ENCODE assay signal across 8 mouse cellular contexts in the genomic region with DNA sequence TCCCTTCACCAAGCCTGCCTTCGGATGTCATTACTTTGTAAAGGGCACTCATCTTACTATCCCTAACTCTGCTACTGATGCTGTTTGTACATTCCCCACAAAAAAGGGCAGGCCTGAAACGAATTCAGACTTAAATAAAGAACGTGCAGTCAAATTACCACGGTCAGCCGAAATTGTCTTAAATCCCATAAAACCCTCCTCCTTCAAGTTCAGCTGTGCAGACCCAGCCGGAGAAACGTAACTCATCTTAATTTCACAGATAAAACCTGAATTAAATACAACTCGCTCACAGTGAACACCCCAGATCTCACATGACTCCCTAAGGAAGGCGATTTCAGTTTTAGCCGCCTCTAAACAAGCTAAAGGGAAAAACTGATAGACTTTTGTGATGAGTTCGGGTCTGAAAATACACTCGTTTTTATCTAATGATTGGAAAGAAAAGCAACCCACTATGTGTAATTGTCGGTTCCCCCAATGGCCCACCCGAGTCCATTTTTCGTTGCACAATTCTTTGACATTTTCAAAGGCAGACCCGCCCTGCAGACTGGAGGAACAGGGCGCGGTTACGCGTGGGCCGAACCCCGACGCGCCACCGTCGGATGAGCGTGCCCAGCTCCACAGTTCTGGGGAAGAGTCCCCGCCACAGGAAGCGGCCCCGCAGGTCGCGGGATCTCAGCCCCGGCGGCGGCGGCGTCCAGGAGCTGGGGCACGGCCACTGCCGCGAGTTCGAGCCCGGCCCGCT. TPM values are rescaled to one million over a fixed set of nuclear protein-coding genes. Genes with fewer than 3 reads are reported as not detected.
DNase-seq lines count a peak whose midpoint lies in the region; ATAC-seq and TF ChIP-seq lines count a peak whose summit lies in the region.
"Had no signal": no experiment of that assay in that cellular context is flagged by ENCODE, and none has a peak within 500 bp of the region (broad histone marks: within the 10 kb centered on the region; RNA-seq: fewer than 3 reads in every experiment).

No protein-coding gene starts in this region.

- TF ChIP-seq POLR2A in testis, adult 2 months (IDR thresholded peaks at IDR 0.05; ENCODE audit: control insufficient read depth, low read depth, low read length): no peak
- no peak for TF ChIP-seq POLR2A in embryonic fibroblast, embryonic 13.5 days (IDR thresholded peaks at IDR 0.05; ENCODE audit: low read depth, low read length)

- peak overlapping the region; percentile 88 for H3K4me3 ChIP-seq in testis, adult 2 months (ENCODE audit: control insufficient read depth, low read depth, low read length)
- H3K4me3 ChIP-seq in embryonic fibroblast, embryonic 13.5 days (ENCODE audit: insufficient read depth, low read length): peak overlapping the region; percentile 70
- peak overlapping the region; percentile 89 for H3K4me3 ChIP-seq in limb, embryonic 10.5 days

- H3K27ac ChIP-seq in testis, adult 2 months (ENCODE audit: control insufficient read depth, insufficient read depth, low read depth, low read length): peak overlapping the region; percentile 46
- H3K27ac ChIP-seq in embryonic fibroblast, embryonic 13.5 days (ENCODE audit: insufficient read depth, low read length): peak overlapping the region; percentile 91
- H3K27ac ChIP-seq in limb, embryonic 10.5 days: peak overlapping the region; percentile 94

- no peak for TF ChIP-seq CTCF in testis, adult 2 months (IDR thresholded peaks at IDR 0.05; ENCODE audit: control insufficient read depth, insufficient read depth, insufficient replicate concordance, low read depth, low read length)
- TF ChIP-seq CTCF in embryonic fibroblast, embryonic 13.5 days (IDR thresholded peaks at IDR 0.05; ENCODE audit: borderline replicate concordance, insufficient read depth, low read length): no peak

- WGBS in limb, embryonic 10.5 days: 2% methylated on average over 43 of the region's 43 CpGs

- no peaks in the 10 kb centered on the region for H3K36me3 ChIP-seq in testis, adult 2 months (ENCODE audit: control insufficient read depth, insufficient read depth, low read length)
- H3K36me3 ChIP-seq in limb, embryonic 10.5 days: peaks cover 36% of the 10 kb centered on the region

- ATAC-seq in monocyte, adult 5-6 weeks (replicated peaks; ENCODE audit: insufficient number of reproducible peaks, low FRiP score, low TSS enrichment, poor library complexity, severe bottlenecking): peak; percentile 67

- no peak for DNase-seq in testis, postnatal 14 days (ENCODE audit: low spot score)
- DNase-seq in limb, embryonic 10.5 days (ENCODE audit: low spot score): no peak
- DNase-seq in cerebellum, postnatal 10 days: no peak
- no peak for DNase-seq in yolk sac, embryonic 10.5 days (ENCODE audit: low spot score)

- no peaks in the 10 kb centered on the region for H3K9me3 ChIP-seq in limb, embryonic 10.5 days (replicated peaks)

- no peaks in the 10 kb centered on the region for H3K27me3 ChIP-seq in testis, adult 2 months (ENCODE audit: control insufficient read depth, insufficient read depth, low read length)
- H3K27me3 ChIP-seq in limb, embryonic 10.5 days (ENCODE audit: low read depth, poor library complexity, severe bottlenecking): no peaks in the 10 kb centered on the region

- peaks cover 7% of the 10 kb centered on the region for H3K4me1 ChIP-seq in testis, adult 2 months (ENCODE audit: control insufficient read depth, insufficient read depth, low read length)
- H3K4me1 ChIP-seq in embryonic fibroblast, embryonic 13.5 days (ENCODE audit: control insufficient read depth, insufficient read depth, low read length): peaks cover 3% of the 10 kb centered on the region; the same call in 1 of the 2 replicates
- peaks cover 25% of the 10 kb centered on the region for H3K4me1 ChIP-seq in limb, embryonic 10.5 days

RNA-seq across cellular contexts. Expression of gene Tmem50a, which starts 0.5 kb away (rescaled TPM):
- 19.5 and 23.0 TPM in 2 replicates for polyA plus RNA-seq in testis, adult 2 months (2012; rRNA removed)
- 156 and 191 TPM in 2 replicates for polyA plus RNA-seq in embryonic fibroblast, embryonic 13.5 days (2011; ENCODE audit: insufficient read length, low read depth, missing spikeins)
- 129 and 133 TPM in 2 replicates for polyA plus RNA-seq in limb, embryonic 10.5 days (2016; fragmentation: Nextera tagmentation; extraction: Ambion mirVana)
- 424 to 614 TPM (median 508 TPM) in 3 replicates for total RNA-seq in monocyte, adult 5-6 weeks (2017)

RNA-seq across cellular contexts. Expression of gene Rsrp1, which starts 9.1 kb away (rescaled TPM):
- 145 and 148 TPM in 2 replicates for polyA plus RNA-seq in testis, adult 2 months (2012; rRNA removed)
- polyA plus RNA-seq in embryonic fibroblast, embryonic 13.5 days (2011; ENCODE audit: insufficient read length, low read depth, missing spikeins): 257 and 312 TPM in 2 replicates
- polyA plus RNA-seq in limb, embryonic 10.5 days (2016; fragmentation: Nextera tagmentation; extraction: Ambion mirVana): 299 and 383 TPM in 2 replicates
- total RNA-seq in monocyte, adult 5-6 weeks (2017): 359 to 640 TPM (median 511 TPM) in 3 replicates

RNA-seq across cellular contexts. Expression of gene Syf2, which starts 16.4 kb away (rescaled TPM):
- 22.0 and 24.3 TPM in 2 replicates for polyA plus RNA-seq in testis, adult 2 months (2012; rRNA removed)
- 46.6 and 48.8 TPM in 2 replicates for polyA plus RNA-seq in embryonic fibroblast, embryonic 13.5 days (2011; ENCODE audit: insufficient read length, low read depth, missing spikeins)
- 67.3 and 67.9 TPM in 2 replicates for polyA plus RNA-seq in limb, embryonic 10.5 days (2016; fragmentation: Nextera tagmentation; extraction: Ambion mirVana)
- total RNA-seq in monocyte, adult 5-6 weeks (2017): 551 to 822 TPM (median 699 TPM) in 3 replicates

RNA-seq across cellular contexts. Expression of gene Rhd, which starts 50.0 kb away (rescaled TPM):
- polyA plus RNA-seq in testis, adult 2 months (2012; rRNA removed): 0.97 and 1.6 TPM in 2 replicates
- polyA plus RNA-seq in embryonic fibroblast, embryonic 13.5 days (2011; ENCODE audit: insufficient read length, low read depth, missing spikeins): 0.51 and 0.72 TPM in 2 replicates
- polyA plus RNA-seq in limb, embryonic 10.5 days (2016; fragmentation: Nextera tagmentation; extraction: Ambion mirVana): 9.7 and 9.8 TPM in 2 replicates
- total RNA-seq in monocyte, adult 5-6 weeks (2017): not detected in 3 replicates
- total RNA-seq: gastrocnemius, postnatal 36 days had no signal
